Mouse (Mus musculus): ENCODE measurements around the gene Rnasek. TPM values are rescaled to one million over a fixed set of nuclear protein-coding genes. Genes with fewer than 3 reads are reported as not detected.

Rnasek gene
- total RNA-seq (2021) = 10 to 100 TPM; 91.1 to 93.0 TPM
- long read RNA-seq, experiment 1, transcript Rnasek-201 (3 exons, 611 nt) = major isoform, 25 of 51 reads
- long read RNA-seq, experiment 1, transcript Rnasek-203 (2 exons, 465 nt) = minor isoform, 24 of 51 reads
- long read RNA-seq, experiment 1, partial matches to known transcripts = 1 of 51 reads
- long read RNA-seq, experiment 1, other reads (novel, unspliced or antisense) = 0 of 51 reads
- long read RNA-seq, experiment 2, transcript Rnasek-201 (3 exons, 611 nt) = major isoform, 38 of 60 reads
- long read RNA-seq, experiment 2, transcript Rnasek-203 (2 exons, 465 nt) = minor isoform, 22 of 60 reads
- long read RNA-seq, experiment 2, partial matches to known transcripts = 0 of 60 reads
- long read RNA-seq, experiment 2, other reads (novel, unspliced or antisense) = 0 of 60 reads

DNA sequence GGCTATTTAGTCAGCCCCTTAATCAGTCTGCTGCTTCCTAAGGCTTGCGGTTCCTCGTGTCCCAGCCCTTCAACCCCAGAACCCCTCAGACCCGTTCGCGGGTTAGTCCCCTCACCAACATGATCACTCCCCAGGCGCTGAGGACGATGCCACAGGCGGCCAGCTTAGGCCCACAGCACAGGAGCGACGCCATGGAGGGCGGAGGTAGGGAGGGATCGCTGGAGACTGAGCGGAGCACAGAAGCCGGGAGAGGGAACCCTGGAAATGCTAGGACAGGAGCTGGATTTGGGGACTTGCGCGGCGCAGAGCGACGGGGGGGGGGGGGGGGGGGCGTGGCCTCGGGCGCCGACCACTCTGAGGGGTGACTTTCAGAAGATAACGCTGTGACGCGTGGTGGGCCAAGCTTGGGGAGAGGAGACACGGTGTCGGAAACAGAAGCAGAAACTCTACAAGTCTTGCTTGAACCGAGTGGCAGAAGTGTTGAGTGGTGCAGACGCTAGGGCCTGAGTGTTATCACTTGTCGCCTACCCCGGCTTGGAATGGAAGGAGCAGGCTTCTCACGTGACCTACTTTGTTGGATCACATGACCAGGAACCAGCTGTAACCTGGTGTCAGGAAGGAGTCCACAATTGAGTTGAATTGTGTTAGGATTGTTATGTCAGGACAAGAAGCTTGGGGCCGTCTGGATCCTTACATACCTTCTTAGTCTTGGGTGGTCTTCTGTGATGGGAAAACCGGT lies at the start of gene Rnasek, which contains the start of gene Gm21988:
Gene Rnasek (minus strand): TSS at position 302 of the 739 bp plus-strand sequence.
Gene Gm21988 (minus strand): TSS at position 290 of the 739 bp plus-strand sequence.
- peak; percentile 66 for DNase-seq

GRCm38 (mm10) chr11:70289236-70289635 lies 49.6 kb upstream of the Rnasek start:
- peak; percentile 19 for DNase-seq

DNA sequence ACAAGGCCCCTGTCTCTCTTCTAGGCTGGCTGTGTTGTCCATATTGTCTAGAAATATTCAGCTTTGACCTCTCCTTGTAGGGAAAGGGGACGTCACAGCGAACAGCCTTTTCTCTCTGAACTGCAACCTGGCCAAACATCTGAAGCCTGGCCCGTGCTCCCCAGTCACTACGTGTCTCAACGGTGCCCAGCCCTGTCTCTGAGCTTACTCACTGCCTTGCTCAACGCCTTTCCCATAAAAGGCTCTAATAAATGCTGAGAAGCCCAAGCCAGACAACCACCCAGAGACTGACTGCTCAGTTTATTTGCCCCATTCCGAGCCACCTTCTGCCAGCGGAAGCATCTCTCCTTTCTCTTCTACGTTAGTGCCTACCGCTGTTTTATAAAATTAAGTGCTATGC lies 48.5 kb upstream of the Rnasek start:
- DNase-seq = no peak

DNA sequence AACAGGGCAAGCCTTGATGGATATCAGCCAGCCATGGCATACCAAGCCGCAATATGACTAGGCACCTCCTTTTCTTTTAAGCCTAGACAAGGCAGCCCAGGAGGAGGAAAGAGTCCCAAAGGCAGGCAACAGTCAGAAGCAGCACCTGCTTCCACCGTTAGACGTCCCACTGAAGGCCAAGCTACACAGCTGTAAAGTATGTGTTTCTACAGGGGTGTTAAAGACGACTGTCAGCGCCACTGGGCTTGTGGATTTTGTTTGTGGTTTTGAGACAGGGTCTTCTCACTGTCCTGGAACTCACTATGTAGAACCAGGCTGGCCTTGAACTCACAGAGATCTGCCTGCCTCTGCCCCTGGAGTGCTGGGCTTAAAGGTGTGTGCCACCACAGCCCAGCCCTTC lies 46.0 kb upstream of the Rnasek start:
- no peak for DNase-seq

DNA sequence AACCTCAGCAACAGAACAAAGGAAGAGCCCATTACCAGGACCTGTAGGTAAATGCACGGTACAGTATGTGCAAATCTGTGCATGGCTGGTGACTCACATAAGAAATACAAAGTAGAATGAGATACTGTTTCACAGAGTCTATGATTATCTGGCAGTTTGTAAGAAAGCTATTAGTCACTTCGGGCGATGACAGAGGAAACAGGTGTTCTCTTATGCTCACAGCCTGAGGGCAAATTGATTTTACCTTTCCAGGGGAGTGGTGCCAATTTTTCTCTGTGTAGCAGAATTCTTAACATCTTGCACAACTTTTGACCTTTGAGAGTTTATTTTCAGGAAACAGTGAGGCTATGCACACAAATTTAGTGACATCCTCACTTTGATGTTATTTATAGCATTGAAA lies 45.1 kb upstream of the Rnasek start:
- DNase-seq = no peak

DNA sequence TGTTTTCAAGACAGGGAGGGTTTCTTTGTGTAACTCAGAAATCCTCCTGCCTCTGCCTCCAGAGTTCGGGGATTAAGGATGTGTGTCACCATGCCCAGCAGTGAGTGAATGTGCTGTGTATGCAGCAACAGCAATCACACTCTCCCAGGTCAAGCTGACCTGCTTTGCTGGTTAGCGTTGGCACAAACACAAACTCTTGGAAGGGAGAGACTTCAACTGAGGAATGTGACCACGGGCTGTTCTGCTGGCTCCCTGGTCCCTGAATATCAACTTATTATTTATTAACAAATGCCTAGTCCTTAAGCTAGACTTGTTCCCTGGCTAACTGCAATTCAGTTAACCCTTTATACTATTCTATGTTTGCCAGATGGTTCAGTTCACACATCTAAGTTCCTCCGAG lies 44.0 kb upstream of the Rnasek start:
- DNase-seq = no peak

- DNase-seq = no peak
Measured at GRCm38 (mm10) chr11:70280441-70280840, 40.8 kb upstream of the Rnasek start.

GRCm38 (mm10) chr11:70278961-70279360 lies 39.3 kb upstream of the Rnasek start:
- no peak for DNase-seq

GRCm38 (mm10) chr11:70271641-70272040 lies 32.0 kb upstream of the Rnasek start:
- no peak for DNase-seq

- peak; percentile 22 for DNase-seq
Measured at GRCm38 (mm10) chr11:70266405-70266804, 26.8 kb upstream of the Rnasek start.

GRCm38 (mm10) chr11:70265819-70266218 lies 26.2 kb upstream of the Rnasek start:
- DNase-seq = no peak

GRCm38 (mm10) chr11:70265252-70265651 lies 25.6 kb upstream of the Rnasek start:
- no peak for DNase-seq

DNA sequence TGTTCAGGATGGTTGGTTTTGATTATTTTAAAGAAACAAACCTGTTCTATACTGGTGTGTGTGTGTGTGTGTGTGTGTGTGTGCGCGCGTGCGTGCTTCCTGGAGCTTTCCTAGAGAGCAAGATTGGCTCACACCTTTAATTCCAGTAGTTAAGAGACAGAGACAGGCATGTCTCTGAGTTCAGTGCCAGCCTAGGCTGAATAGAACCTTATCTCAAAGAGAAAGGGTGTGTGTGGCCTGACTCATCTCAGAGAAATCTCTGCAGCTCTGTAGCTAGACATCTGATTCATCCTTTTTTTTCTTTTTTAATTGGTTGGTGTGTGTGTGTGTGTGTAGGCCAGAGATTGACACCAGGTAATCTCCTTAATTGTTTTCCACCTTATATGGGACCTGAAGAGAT lies 19.4 kb upstream of the Rnasek start:
- DNase-seq = no peak

GRCm38 (mm10) chr11:70254931-70255531 lies 15.4 kb upstream of the Rnasek start, which contains the start of gene Alox12:
TSS of gene Alox12 (minus strand) at chr11:70255353.
- DNase-seq = peak; percentile 35

- no peak for DNase-seq
Measured at GRCm38 (mm10) chr11:70254337-70254736, 14.7 kb upstream of the Rnasek start.

DNA sequence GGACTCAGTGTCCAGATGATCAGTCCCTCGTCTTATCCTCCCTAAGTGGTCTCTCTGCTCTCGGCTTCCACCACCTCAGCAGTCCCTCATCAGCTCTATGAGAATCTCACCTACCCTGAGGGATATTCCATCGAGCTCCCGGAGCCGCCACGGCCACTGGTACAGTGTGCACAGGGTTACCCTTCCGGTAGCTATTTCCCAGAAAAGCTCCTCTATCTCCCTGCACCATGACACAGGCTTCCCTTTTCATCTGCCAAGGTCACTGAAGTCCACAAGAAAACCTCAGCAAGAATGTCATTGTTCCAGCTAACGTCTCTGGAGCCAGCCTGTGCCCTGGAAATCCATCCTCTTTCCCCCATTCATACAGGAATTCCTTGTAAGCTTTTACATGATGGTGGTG lies 12.2 kb upstream of the Rnasek start:
- no peak for DNase-seq

DNA sequence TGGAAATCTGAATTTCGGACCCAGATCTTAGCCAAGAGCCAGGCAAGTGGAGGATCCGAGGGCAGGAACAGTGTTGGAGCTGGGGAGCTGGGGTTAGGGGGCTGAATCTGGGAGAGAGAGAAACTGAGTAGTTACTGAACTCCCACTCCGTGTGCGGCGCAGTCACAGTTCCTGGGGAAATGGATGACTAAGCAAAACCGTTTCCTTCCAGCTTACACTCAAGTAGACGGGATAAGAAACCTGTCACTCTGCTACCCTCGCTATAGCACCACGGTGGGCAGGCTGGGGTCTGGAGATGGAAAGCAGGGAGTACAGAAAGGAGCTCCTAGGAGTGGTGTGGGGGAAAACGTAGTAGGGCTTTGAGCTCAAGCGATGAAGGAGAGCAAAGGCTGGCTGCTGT lies 10.5 kb upstream of the Rnasek start:
- DNase-seq = no peak

GRCm38 (mm10) chr11:70247136-70247845 lies 7.6 kb upstream of the Rnasek start:
- DNase-seq = peak; percentile 72

DNA sequence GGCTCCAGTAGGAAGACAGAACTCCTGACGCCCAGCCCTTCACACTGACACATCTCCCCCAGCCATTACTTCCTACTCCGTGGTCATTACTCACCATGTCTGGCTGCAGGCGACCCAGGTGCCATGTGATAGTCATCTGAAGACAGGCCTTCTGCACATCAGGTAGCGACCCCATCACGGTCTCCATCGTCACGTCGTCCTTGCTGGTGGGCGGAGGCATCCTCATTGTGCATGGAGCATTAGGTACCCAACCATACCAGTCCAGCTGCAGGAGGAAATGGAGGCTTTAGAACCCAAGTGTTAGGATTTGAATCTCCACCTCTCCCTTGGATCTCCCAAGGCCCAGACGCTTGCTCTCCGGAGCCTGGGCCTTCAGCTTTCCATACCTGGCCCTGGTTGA lies 2.9 kb upstream of the Rnasek start:
- DNase-seq = no peak

- DNase-seq = no peak
Measured at GRCm38 (mm10) chr11:70238591-70239440, 826 bp downstream of the Rnasek start.

DNA sequence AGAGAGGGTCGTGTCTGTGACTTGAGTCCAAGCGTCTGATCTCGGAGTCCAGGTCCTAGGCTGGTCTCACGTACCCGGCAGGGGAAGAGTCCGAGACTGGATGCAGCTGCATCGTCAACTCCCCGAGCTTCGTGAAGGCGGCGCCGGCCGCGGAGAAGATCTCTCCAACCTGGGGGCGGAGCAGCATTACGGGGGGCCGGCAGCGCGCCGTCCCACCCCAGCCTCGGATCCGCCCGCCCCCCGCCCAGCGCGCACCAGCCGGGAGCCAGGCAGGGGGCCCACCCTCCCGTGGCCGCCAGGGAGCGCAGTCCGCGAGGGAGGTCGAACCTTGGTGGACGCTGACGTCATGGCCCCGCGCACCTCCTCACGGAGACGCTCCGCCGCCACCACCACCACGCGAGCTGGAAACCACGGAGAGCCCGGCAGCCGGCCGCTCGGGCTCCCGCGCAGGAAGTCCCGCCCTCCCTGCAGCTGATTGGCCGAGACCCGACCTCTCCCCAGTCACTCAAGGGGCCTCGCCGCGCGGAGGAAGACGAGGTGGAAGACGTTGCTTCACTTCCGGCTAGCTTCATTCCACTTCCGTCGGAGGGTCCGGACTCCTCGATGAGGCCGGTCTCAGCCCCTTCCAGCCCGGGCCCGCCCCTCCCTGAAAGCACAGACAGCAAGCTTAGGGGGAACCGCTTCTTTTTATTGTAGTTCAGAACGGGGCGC lies 2.0 kb downstream of the Rnasek start, which contains the start of gene 0610010K14Rik:
Gene 0610010K14Rik (minus strand): TSS at position 458 of the 711 bp plus-strand sequence.
- DNase-seq = peak; percentile 98

All from gastrocnemius, postnatal 10 days (tissue).